Mouse (Mus musculus): ENCODE results near the gene 4930404H24Rik. TPM values are rescaled to one million over a fixed set of nuclear protein-coding genes. Genes with fewer than 3 reads are reported as not detected.

The 4930404H24Rik gene
- polyA plus RNA-seq (2017; shearing (Covaris generic)): not detected

DNA sequence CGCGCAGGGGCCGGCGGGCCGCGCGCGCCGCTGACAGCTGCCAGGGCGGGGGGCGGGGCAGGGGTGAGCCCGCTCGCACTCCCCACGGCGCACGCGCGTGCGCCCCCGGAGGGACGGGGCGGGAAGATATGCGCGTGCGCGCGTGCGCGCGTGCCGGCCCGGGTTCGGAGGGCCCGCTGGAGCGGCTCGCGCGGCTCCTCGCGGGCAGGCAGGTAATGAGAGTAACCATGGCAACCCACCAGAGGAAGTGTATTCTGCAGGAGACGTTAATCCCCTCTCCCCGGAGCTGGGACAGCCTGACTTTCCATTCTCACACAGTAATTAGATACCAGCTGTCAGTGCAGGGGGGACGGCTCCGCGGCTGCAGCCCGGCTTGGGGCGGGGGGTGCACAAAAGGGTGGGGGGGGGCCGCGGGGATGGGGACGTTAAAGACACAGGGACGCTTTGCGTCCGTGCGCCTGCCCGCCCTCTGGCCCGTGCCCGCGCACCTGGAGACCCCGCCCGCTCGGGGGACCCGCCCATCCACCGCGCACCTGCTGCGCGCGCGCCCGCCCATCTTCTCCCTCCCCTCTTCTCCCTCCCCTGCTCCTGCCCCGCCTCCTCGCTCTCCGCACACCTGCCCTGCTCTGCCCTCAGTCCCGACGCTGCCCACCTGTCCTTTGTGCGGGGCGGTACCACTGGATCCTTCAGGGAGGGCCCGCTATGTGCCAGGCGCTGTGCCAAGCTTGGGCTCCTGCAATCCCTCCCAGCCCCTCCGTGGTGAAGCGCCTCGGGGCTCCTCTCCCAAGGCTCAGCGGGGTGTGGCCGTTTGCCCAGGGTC is at the start of gene 4930404H24Rik:
4930404H24Rik (plus strand) TSS at position 218 of the 820 bp plus-strand sequence.

GRCm38 (mm10) chr2:153529931-153530766 is 37.6 kb downstream of the 4930404H24Rik start, which contains the start of gene Nol4l:
TSS of gene Nol4l (minus strand) at chr2:153529971.

Other genes starting within 250 kb of the 4930404H24Rik start
- gene Kif3b, start 201.4 kb upstream of the 4930404H24Rik start, polyA plus RNA-seq (2017; shearing (Covaris generic)): 10 to 100 TPM; 15.4 to 24.3 TPM
- gene Asxl1, start 147.0 kb upstream of the 4930404H24Rik start, polyA plus RNA-seq (2017; shearing (Covaris generic)): 10 to 100 TPM; 35.0 to 87.8 TPM
- gene Nol4l, start 37.2 kb downstream of the 4930404H24Rik start, polyA plus RNA-seq (2017; shearing (Covaris generic)): 1 to 10 TPM; 2.5 to 4.8 TPM
- 100 to 1,000 TPM; 133 to 145 TPM for gene Commd7, start 140.0 kb downstream of the 4930404H24Rik start, polyA plus RNA-seq (2017; shearing (Covaris generic))
- 10 to 100 TPM in 1 of 2 experiments, 1 to 10 TPM in 1; 7.2 to 10.1 TPM for gene Dnmt3b, start 156.7 kb downstream of the 4930404H24Rik start, polyA plus RNA-seq (2017; shearing (Covaris generic))
- gene Dnmt3c, start 203.9 kb downstream of the 4930404H24Rik start, polyA plus RNA-seq (2017; shearing (Covaris generic)): not detected
- 100 to 1,000 TPM; 199 to 214 TPM for gene Mapre1, start 248.5 kb downstream of the 4930404H24Rik start, polyA plus RNA-seq (2017; shearing (Covaris generic))